33 mouse cellular contexts compared by ENCODE assay signal in the genomic region with DNA sequence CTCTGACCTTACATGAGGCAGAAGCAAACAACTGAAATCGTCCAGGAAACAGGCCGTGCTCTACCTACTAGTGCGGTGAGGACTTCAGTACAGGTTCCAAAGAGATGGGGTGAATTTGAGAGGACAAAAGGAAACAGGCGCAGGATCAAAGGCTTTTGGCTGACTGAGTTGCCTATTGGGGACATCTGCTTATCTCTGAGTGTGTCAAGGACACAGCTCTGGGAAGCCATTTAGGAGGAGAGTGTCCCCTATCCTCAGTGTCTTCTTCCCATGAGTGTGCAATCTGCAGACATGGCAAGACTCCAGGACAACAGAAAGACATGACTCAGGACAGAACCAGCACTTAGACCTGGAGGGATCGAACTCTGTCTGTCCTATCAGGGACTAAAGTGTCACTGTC. TPM values are rescaled to one million over a fixed set of nuclear protein-coding genes. Genes with fewer than 3 reads are reported as not detected.
DNase-seq lines count a peak whose midpoint lies in the region; ATAC-seq lines count a peak whose summit lies in the region.
"Had no signal": no experiment of that assay in that cellular context is flagged by ENCODE, and none has a peak within 500 bp of the region (broad histone marks: within the 10 kb centered on the region; RNA-seq: fewer than 3 reads in every experiment).

No protein-coding gene starts in this region.

- H3K36me3 ChIP-seq in liver, embryonic 16.5 days (ENCODE audit: control insufficient read depth, insufficient read depth), result no peaks in the 10 kb centered on the region
- no peaks in the 10 kb centered on the region for H3K36me3 ChIP-seq in liver, embryonic 12.5 days
- H3K36me3 ChIP-seq: forebrain, embryonic 10.5 days; hindbrain, embryonic 10.5 days had no signal

- no peak overlapping the region for H3K27ac ChIP-seq in liver, embryonic 16.5 days (ENCODE audit: low read length)
- H3K27ac ChIP-seq in liver, embryonic 12.5 days, result no peak overlapping the region
- H3K27ac ChIP-seq: forebrain, embryonic 10.5 days; forebrain, embryonic 13.5 days; hindbrain, embryonic 10.5 days; hindbrain, embryonic 14.5 days; hindbrain, postnatal 0 days had no signal

- H3K4me1 ChIP-seq in liver, embryonic 16.5 days (ENCODE audit: control insufficient read depth, low read depth, low read length), result peaks cover 4% of the 10 kb centered on the region
- no peaks in the 10 kb centered on the region for H3K4me1 ChIP-seq in liver, embryonic 12.5 days
- H3K4me1 ChIP-seq: forebrain, embryonic 13.5 days had no signal

- peak; percentile 21; the same call in 1 of the 2 replicates for ATAC-seq in liver, embryonic 16.5 days (ENCODE audit: low read depth)
- no peak for ATAC-seq in liver, embryonic 12.5 days
- ATAC-seq: activated CD4-positive, CD25-positive, alpha-beta regulatory T cell, adult 4 months; forebrain, embryonic 13.5 days; forebrain, embryonic 16.5 days; hindbrain, postnatal 0 days; inflammation-experienced regulatory T-cells, adult 6 months; intestine, embryonic 16.5 days had no signal

- peak; percentile 73 to 83 for DNase-seq in adrenal gland, adult (ENCODE audit: inconsistent age in 2 of 2, low spot score in 1 of 2)
- no peak for DNase-seq in adrenal gland, adult 18-20 months (ENCODE audit: low spot score in 2 of 2)
- DNase-seq in heart, adult 11 months, result peak; percentile 84
- no peak for DNase-seq in heart, postnatal 4 days
- DNase-seq in adrenal gland, postnatal 36 days, result peak; percentile 27 to 46
- DNase-seq in neural tube, embryonic 10.5 days (ENCODE audit: extremely low spot score, low spot score), result no peak
- DNase-seq: cerebellum, adult 11-12 months; cerebellum, adult 8-10 months; cerebellum, postnatal 10 days; cerebellum, postnatal 36 days; gastrocnemius, postnatal 10 days; gastrocnemius, postnatal 36 days had no signal

- H3K4me2 ChIP-seq in liver, embryonic 16.5 days (ENCODE audit: low read depth, low read length), result no peak overlapping the region
- no peak overlapping the region for H3K4me2 ChIP-seq in liver, embryonic 12.5 days
- H3K4me2 ChIP-seq: forebrain, embryonic 13.5 days; heart, embryonic 11.5 days; hindbrain, embryonic 14.5 days had no signal

- H3K9ac ChIP-seq in liver, embryonic 16.5 days (ENCODE audit: low read depth, low read length), result no peak overlapping the region
- no peak overlapping the region for H3K9ac ChIP-seq in liver, embryonic 12.5 days
- H3K9ac ChIP-seq: forebrain, embryonic 13.5 days; hindbrain, embryonic 14.5 days had no signal

- no peaks in the 10 kb centered on the region for H3K27me3 ChIP-seq in liver, embryonic 16.5 days (ENCODE audit: control insufficient read depth, insufficient read depth, low read depth, low read length)
- no peaks in the 10 kb centered on the region for H3K27me3 ChIP-seq in liver, embryonic 12.5 days (replicated peaks)
- H3K27me3 ChIP-seq: forebrain, embryonic 13.5 days had no signal

- H3K4me3 ChIP-seq in liver, embryonic 16.5 days (ENCODE audit: low read depth, low read length), result no peak overlapping the region
- H3K4me3 ChIP-seq in liver, embryonic 12.5 days, result no peak overlapping the region
- H3K4me3 ChIP-seq: forebrain, embryonic 10.5 days; forebrain, embryonic 13.5 days; hindbrain, embryonic 10.5 days had no signal

- 48% methylated on average over 5 of the region's 5 CpGs for WGBS in liver, embryonic 16.5 days (ENCODE audit: insufficient replicate concordance)
- WGBS in liver, embryonic 12.5 days (ENCODE audit: insufficient replicate concordance), result 55% methylated on average over 5 of the region's 5 CpGs

- no peaks in the 10 kb centered on the region for H3K9me3 ChIP-seq in liver, embryonic 16.5 days (replicated peaks; ENCODE audit: control insufficient read depth, low read length)
- no peaks in the 10 kb centered on the region for H3K9me3 ChIP-seq in liver, embryonic 12.5 days (replicated peaks)
- H3K9me3 ChIP-seq: forebrain, embryonic 10.5 days; forebrain, embryonic 13.5 days; hindbrain, embryonic 10.5 days had no signal

RNA-seq across cellular contexts. Expression of gene Gstm2, which starts 1.8 kb away (rescaled TPM):
- total RNA-seq in adrenal gland, adult 18-20 months (2021), result 100 to 1,000 TPM; 211 to 280 TPM
- 10 to 100 TPM; 43.2 to 43.6 TPM for total RNA-seq in heart, postnatal 4 days (2021)
- polyA plus RNA-seq in liver, embryonic 16.5 days (2015; fragmentation: Nextera tagmentation; extraction: Ambion mirVana), result 6.9 and 10.4 TPM in 2 replicates
- polyA plus RNA-seq in liver, embryonic 12.5 days (2016; fragmentation: Nextera tagmentation; extraction: Ambion mirVana), result 7.6 and 7.8 TPM in 2 replicates
- total RNA-seq in adrenal gland, postnatal 36 days (2021), result 100 to 1,000 TPM; 143 to 261 TPM
- polyA plus RNA-seq: activated CD4-positive, CD25-positive, alpha-beta regulatory T cell, adult 4 months; inflammation-experienced regulatory T-cells, adult 6 months had no signal

RNA-seq across cellular contexts. Expression of gene Gstm3, which starts 15.4 kb away (rescaled TPM):
- total RNA-seq in adrenal gland, adult 18-20 months (2021), result under 1 TPM in 1 of 2 experiments, not detected in 1; 0.33 TPM
- total RNA-seq in heart, postnatal 4 days (2021), result not detected
- polyA plus RNA-seq in liver, embryonic 16.5 days (2015; fragmentation: Nextera tagmentation; extraction: Ambion mirVana), result 13.9 and 16.3 TPM in 2 replicates
- 7.9 and 10.0 TPM in 2 replicates for polyA plus RNA-seq in liver, embryonic 12.5 days (2016; fragmentation: Nextera tagmentation; extraction: Ambion mirVana)
- not detected for total RNA-seq in adrenal gland, postnatal 36 days (2021)
- total RNA-seq: ES-E14; gastrocnemius, adult 18-20 months; gastrocnemius, postnatal 10 days; gastrocnemius, postnatal 36 days; granulocyte monocyte progenitor cell, adult 5-6 weeks; heart, adult 8-10 months; heart, postnatal 25 days; hindbrain, postnatal 0 days had no signal
- polyA plus RNA-seq: activated CD4-positive, CD25-positive, alpha-beta regulatory T cell, adult 4 months; brain, embryonic 14.5 days; embryonic facial prominence, embryonic 11.5 days; forebrain, embryonic 10.5 days; forebrain, embryonic 16.5 days; heart, embryonic 14.5 days; heart, postnatal 0 days; hindbrain, embryonic 10.5 days; hindbrain, embryonic 14.5 days; inflammation-experienced regulatory T-cells, adult 6 months had no signal

RNA-seq across cellular contexts. Expression of gene Gstm1, which starts 33.3 kb away (rescaled TPM):
- total RNA-seq in adrenal gland, adult 18-20 months (2021), result 100 to 1,000 TPM; 423 to 620 TPM
- 10 to 100 TPM; 46.2 to 48.4 TPM for total RNA-seq in heart, postnatal 4 days (2021)
- polyA plus RNA-seq in liver, embryonic 16.5 days (2015; fragmentation: Nextera tagmentation; extraction: Ambion mirVana), result 376 and 435 TPM in 2 replicates
- 228 and 237 TPM in 2 replicates for polyA plus RNA-seq in liver, embryonic 12.5 days (2016; fragmentation: Nextera tagmentation; extraction: Ambion mirVana)
- 100 to 1,000 TPM; 325 to 425 TPM for total RNA-seq in adrenal gland, postnatal 36 days (2021)

RNA-seq across cellular contexts. Expression of gene Gstm6, which starts 40.9 kb away (rescaled TPM):
- 1 to 10 TPM; 6.1 to 8.0 TPM for total RNA-seq in adrenal gland, adult 18-20 months (2021)
- 1 to 10 TPM; 4.1 to 4.5 TPM for total RNA-seq in heart, postnatal 4 days (2021)
- 19.1 and 21.3 TPM in 2 replicates for polyA plus RNA-seq in liver, embryonic 16.5 days (2015; fragmentation: Nextera tagmentation; extraction: Ambion mirVana)
- polyA plus RNA-seq in liver, embryonic 12.5 days (2016; fragmentation: Nextera tagmentation; extraction: Ambion mirVana), result 7.1 and 7.5 TPM in 2 replicates
- 1 to 10 TPM; 4.3 to 6.0 TPM for total RNA-seq in adrenal gland, postnatal 36 days (2021)
- total RNA-seq: granulocyte monocyte progenitor cell, adult 5-6 weeks had no signal
- polyA plus RNA-seq: activated CD4-positive, CD25-positive, alpha-beta regulatory T cell, adult 4 months; inflammation-experienced regulatory T-cells, adult 6 months had no signal

RNA-seq across cellular contexts. Expression of gene Gstm7, which starts 52.9 kb away (rescaled TPM):
- total RNA-seq in adrenal gland, adult 18-20 months (2021), result 100 to 1,000 TPM; 143 to 179 TPM
- total RNA-seq in heart, postnatal 4 days (2021), result 10 to 100 TPM; 23.0 to 23.2 TPM
- 40.3 and 52.6 TPM in 2 replicates for polyA plus RNA-seq in liver, embryonic 16.5 days (2015; fragmentation: Nextera tagmentation; extraction: Ambion mirVana)
- 8.1 and 8.9 TPM in 2 replicates for polyA plus RNA-seq in liver, embryonic 12.5 days (2016; fragmentation: Nextera tagmentation; extraction: Ambion mirVana)
- total RNA-seq in adrenal gland, postnatal 36 days (2021), result 100 to 1,000 TPM; 143 to 157 TPM

Comparison
In these comparisons a context has a peak if more than half of its experiments do, and no peak if none do; other contexts are left out.
1. DNase-seq: peak in adrenal gland, adult (2 of 2), heart, adult 11 months (single experiment) and adrenal gland, postnatal 36 days (2 of 2); none in adrenal gland, adult 18-20 months (0 of 2), heart, postnatal 4 days (single experiment) and neural tube, embryonic 10.5 days (single experiment).
2. RNA of gene Gstm1, which starts 33.3 kb away (total RNA-seq): 423 to 620 TPM in adrenal gland, adult 18-20 months and 325 to 425 TPM in adrenal gland, postnatal 36 days; 46.2 to 48.4 TPM in heart, postnatal 4 days; every median in the first group is over 4 times any median in the second.